24 mouse cellular contexts compared by ENCODE assay signal in the genomic region with DNA sequence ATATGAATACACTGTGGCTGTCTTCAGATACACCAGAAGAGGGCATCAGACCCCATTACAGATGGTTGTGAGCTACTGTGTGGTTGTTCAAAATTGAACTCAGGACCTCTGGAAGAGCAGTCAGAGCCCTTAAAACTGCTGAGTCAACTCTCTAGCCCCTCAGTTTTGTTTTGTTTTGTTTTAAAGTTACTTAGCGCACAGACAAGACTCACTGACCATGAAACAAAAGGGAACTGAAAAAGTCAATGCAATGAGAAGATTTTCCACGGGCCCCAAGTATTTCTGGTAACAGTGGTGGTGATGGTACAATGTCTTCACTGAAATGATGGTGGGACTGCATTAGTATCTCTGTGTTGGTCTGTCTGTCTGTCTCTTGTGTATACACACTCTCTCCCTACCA. TPM values are rescaled to one million over a fixed set of nuclear protein-coding genes. Genes with fewer than 3 reads are reported as not detected.
A peak's percentile ranks its signal among the peaks of the same experiment; 100 is the strongest.
DNase-seq lines count a peak whose midpoint lies in the region; TF ChIP-seq lines count a peak whose summit lies in the region.
"Had no signal": no experiment of that assay in that cellular context is flagged by ENCODE, and none has a peak within 500 bp of the region (broad histone marks: within the 10 kb centered on the region; RNA-seq: fewer than 3 reads in every experiment).

No protein-coding gene starts in this region.

- no peaks in the 10 kb centered on the region for H3K27me3 ChIP-seq in CH12.LX (replicated peaks)
- H3K27me3 ChIP-seq: embryonic facial prominence, embryonic 12.5 days; forebrain, embryonic 13.5 days; hindbrain, embryonic 15.5 days; liver, embryonic 13.5 days; lung, embryonic 15.5 days; midbrain, embryonic 13.5 days had no signal

- H3K27ac ChIP-seq in left cerebral cortex, adult 2 months: no peak overlapping the region
- H3K27ac ChIP-seq in CH12.LX (ENCODE audit: insufficient read depth, low read depth): peak overlapping the region; percentile 84
- peak overlapping the region; percentile 74 for H3K27ac ChIP-seq in macrophage
- H3K27ac ChIP-seq: embryonic facial prominence, embryonic 12.5 days; forebrain, embryonic 13.5 days; hindbrain, embryonic 15.5 days; limb, embryonic 10.5 days; liver, embryonic 13.5 days; lung, embryonic 15.5 days; midbrain, embryonic 13.5 days had no signal

- peak; percentile 26; the same call in 1 of the 2 replicates for TF ChIP-seq RAD21 in CH12.LX (IDR thresholded peaks at IDR 0.05; ENCODE audit: low read depth, low read length)

- peaks cover 3% of the 10 kb centered on the region for H3K9me3 ChIP-seq in CH12.LX (replicated peaks; ENCODE audit: low read length)
- H3K9me3 ChIP-seq: embryonic facial prominence, embryonic 12.5 days; forebrain, embryonic 13.5 days; hindbrain, embryonic 15.5 days; limb, embryonic 10.5 days; liver, embryonic 13.5 days; lung, embryonic 15.5 days had no signal

- peak; percentile 19 for TF ChIP-seq CTCF in left cerebral cortex, adult 2 months (IDR thresholded peaks at IDR 0.05)
- peak in 1 of 2 experiments; percentile 31; a peak in 2 of 4 replicates for TF ChIP-seq CTCF in CH12.LX (conservative IDR thresholded peaks at IDR 0.05 in 1 of 2, IDR thresholded peaks at IDR 0.05 in 1 of 2; ENCODE audit: low read depth in 2 of 2, low read length in 2 of 2)

- in situ Hi-C loops in CH12.LX (cut with MboI; ENCODE audit: low pct_ligation_motif_present, low pct_unique_long_range_greater_than_20kb, low sequenced_read_pairs): loop anchor here (5.0 kb wide), 1 partner anchor 46 kb away; a partner anchor contains a TSS

- H3K4me3 ChIP-seq in left cerebral cortex, adult 2 months: no peak overlapping the region
- H3K4me3 ChIP-seq in CH12.LX (replicated peaks in 1 of 3; ENCODE audit: low read depth in 2 of 3, low read length in 2 of 3, poor library complexity in 1 of 3) (no peak overlapping the region), macrophage (ENCODE audit: inconsistent target) (no peak overlapping the region)
- H3K4me3 ChIP-seq: embryonic facial prominence, embryonic 12.5 days; erythroblast, embryonic 14.5 days; forebrain, embryonic 13.5 days; hindbrain, embryonic 15.5 days; limb, embryonic 10.5 days; liver, embryonic 13.5 days; lung, embryonic 15.5 days; midbrain, embryonic 13.5 days; myocyte had no signal

- intact Hi-C loops in left cerebral cortex, adult 2 months (cut with DNase I): no loop called here
- intact Hi-C loops in left cerebral cortex, postnatal 4 days (cut with DNase I): no loop called here

- WGBS in macrophage (ENCODE audit: missing documents): 33% methylated on average over 2 of the region's 2 CpGs

- H3K4me1 ChIP-seq in CH12.LX (ENCODE audit: control insufficient read depth in 1 of 2, insufficient read depth in 2 of 2): peaks cover 18 to 42% of the 10 kb centered on the region in 2 experiments
- H3K4me1 ChIP-seq: embryonic facial prominence, embryonic 12.5 days; forebrain, embryonic 13.5 days; hindbrain, embryonic 15.5 days; limb, embryonic 10.5 days; lung, embryonic 15.5 days; midbrain, embryonic 13.5 days had no signal

- peak; percentile 97 for TF ChIP-seq EP300 in CH12.LX (IDR thresholded peaks at IDR 0.05; ENCODE audit: low read length)

- H3K9ac ChIP-seq in CH12.LX (ENCODE audit: insufficient read depth, low read depth): no peak overlapping the region
- H3K9ac ChIP-seq: embryonic facial prominence, embryonic 12.5 days; forebrain, embryonic 13.5 days; hindbrain, embryonic 15.5 days; liver, embryonic 13.5 days; lung, embryonic 15.5 days; midbrain, embryonic 13.5 days had no signal

- DNase-seq in left cerebral cortex, adult 2 months (ENCODE audit: extremely low spot score in 1 of 2, low spot score in 2 of 2): peak in 1 of 2 experiments; percentile 5
- no peak for DNase-seq in left cerebral cortex, postnatal 4 days
- DNase-seq in A20 (ENCODE audit: low read depth, low spot score) (peak; percentile 73), CH12.LX (ENCODE audit: extremely low read depth) (peak; percentile 90)
- DNase-seq in kidney, postnatal 10 days: no peak
- no peak for DNase-seq in retina, postnatal 1 day
- no peak for DNase-seq in spleen, adult 18-20 months
- DNase-seq: cerebellum, adult 8-10 months; gastrocnemius, postnatal 14 days; heart, postnatal 10 days; kidney, adult 11 months; liver, embryonic 13.5 days; lung, postnatal 4 days; right cerebral cortex, postnatal 4 days had no signal

- H3K36me3 ChIP-seq in CH12.LX (replicated peaks in 1 of 2; ENCODE audit: control insufficient read depth in 1 of 2, insufficient read depth in 1 of 2, low read length in 1 of 2) (peaks cover 0 to 7% of the 10 kb centered on the region in 2 experiments), macrophage (ENCODE audit: inconsistent target) (peaks cover 27% of the 10 kb centered on the region)
- H3K36me3 ChIP-seq: embryonic facial prominence, embryonic 12.5 days; hindbrain, embryonic 15.5 days; limb, embryonic 10.5 days; liver, embryonic 13.5 days; lung, embryonic 15.5 days; midbrain, embryonic 13.5 days had no signal

- H3K4me2 ChIP-seq in CH12.LX (ENCODE audit: insufficient read depth, low read depth, poor library complexity, severe bottlenecking): peak overlapping the region; percentile 94; the same call in 1 of the 2 replicates
- H3K4me2 ChIP-seq: embryonic facial prominence, embryonic 12.5 days; forebrain, embryonic 13.5 days; heart, embryonic 11.5 days; hindbrain, embryonic 15.5 days; liver, embryonic 13.5 days; lung, embryonic 15.5 days; midbrain, embryonic 13.5 days had no signal

- dilution Hi-C loops in CH12.LX (cut with MboI; ENCODE audit: extremely low pct_ligation_motif_present, extremely low pct_unique_long_range_greater_than_20kb, low sequenced_read_pairs): no loop called here

- TF ChIP-seq POLR2A in CH12.LX (IDR thresholded peaks at IDR 0.05; ENCODE audit: low read depth, low read length): no peak

- peaks cover 2% of the 10 kb centered on the region; the same call in 1 of the 2 replicates for H3K79me2 ChIP-seq in CH12.LX (replicated peaks; ENCODE audit: control insufficient read depth, extremely low read depth, insufficient read depth, poor library complexity, severe bottlenecking)
- H3K79me2 ChIP-seq in macrophage (ENCODE audit: inconsistent target): peaks cover 100% of the 10 kb centered on the region

TF ChIP-seq in CH12.LX, 34 proteins besides CTCF, POLR2A, EP300 and RAD21 (continues in another document):
- no peak for TF ChIP-seq HCFC1 (IDR thresholded peaks at IDR 0.05; ENCODE audit: low read depth, low read length)
- TF ChIP-seq GABPA (IDR thresholded peaks at IDR 0.05; ENCODE audit: insufficient replicate concordance, low read depth, low read length): no peak
- peak; percentile 100 for TF ChIP-seq MAFK (IDR thresholded peaks at IDR 0.05; ENCODE audit: insufficient replicate concordance, low read length)
- peak; percentile 35; the same call in 1 of the 2 replicates for TF ChIP-seq JUND (conservative IDR thresholded peaks at IDR 0.05; ENCODE audit: low read depth, low read length)
- no peak for TF ChIP-seq TBP (conservative IDR thresholded peaks at IDR 0.05; ENCODE audit: low read depth, low read length)
- no peak for TF ChIP-seq E2F4 (IDR thresholded peaks at IDR 0.05; ENCODE audit: insufficient replicate concordance, low read depth, low read length)
- TF ChIP-seq MYC (IDR thresholded peaks at IDR 0.05; ENCODE audit: low read depth, low read length): no peak; the same call in 1 of the 2 replicates
- no peak for TF ChIP-seq USF1 (IDR thresholded peaks at IDR 0.05; ENCODE audit: low read depth, low read length)
- TF ChIP-seq RCOR1 (conservative IDR thresholded peaks at IDR 0.05; ENCODE audit: low read depth, low read length): peak; percentile 60; the same call in 1 of the 2 replicates
- no peak for TF ChIP-seq MAX (IDR thresholded peaks at IDR 0.05; ENCODE audit: low read length)
- TF ChIP-seq POLR2AphosphoS2 (IDR thresholded peaks at IDR 0.05; ENCODE audit: low read depth, low read length): no peak
- no peak for TF ChIP-seq ELF1 (IDR thresholded peaks at IDR 0.05; ENCODE audit: low read depth, low read length)
- no peak for TF ChIP-seq UBTF (IDR thresholded peaks at IDR 0.05; ENCODE audit: low read depth, low read length)
- TF ChIP-seq USF2 (conservative IDR thresholded peaks at IDR 0.05; ENCODE audit: low read depth, low read length): no peak
- TF ChIP-seq PAX5 (IDR thresholded peaks at IDR 0.05; ENCODE audit: low read length): no peak
- TF ChIP-seq ETS1 (conservative IDR thresholded peaks at IDR 0.05; ENCODE audit: low read depth, low read length): peak; percentile 91
- TF ChIP-seq NELFE (IDR thresholded peaks at IDR 0.05; ENCODE audit: low read depth, low read length): no peak
- 0 out of 2 replicates have a peak, but pooled peaks have one; percentile 47 for TF ChIP-seq MXI1 (IDR thresholded peaks at IDR 0.05; ENCODE audit: low read depth, low read length)
- peak; percentile 58; the same call in 1 of the 2 replicates for TF ChIP-seq TCF12 (IDR thresholded peaks at IDR 0.05; ENCODE audit: low read depth, low read length)
- no peak for TF ChIP-seq CHD1 (IDR thresholded peaks at IDR 0.05; ENCODE audit: low read depth, low read length)
- TF ChIP-seq ZNF384 (IDR thresholded peaks at IDR 0.05; ENCODE audit: low read depth, low read length): no peak

RNA-seq across cellular contexts. Expression of a gene that starts 43.4 kb away (rescaled TPM):
- total RNA-seq in left cerebral cortex, adult 2 months (2021): 100 to 1,000 TPM; 298 to 305 TPM
- 100 to 1,000 TPM; 116 to 117 TPM for total RNA-seq in left cerebral cortex, postnatal 4 days (2021)
- total RNA-seq in CH12.LX (2012; rRNA removed) (43.6 and 45.5 TPM in 2 replicates), CH12.LX (2014; rRNA removed) (51.5 and 51.9 TPM in 2 replicates)
- polyA plus RNA-seq in CH12.LX (2012; ENCODE audit: insufficient read length, low read depth) (45.7 and 51.3 TPM in 2 replicates), macrophage (2018) (442 to 584 TPM (median 504 TPM) in 3 replicates)
- 100 to 1,000 TPM in 17 of 26 experiments, 10 to 100 TPM in 9; 15.2 to 321 (median 197) TPM for total RNA-seq in macrophage (2018; cell fraction: chromatin; rRNA removed)
- 100 to 1,000 TPM; 295 to 570 (median 393) TPM for total RNA-seq in macrophage (2018; cell fraction: cytosol; rRNA removed)
- 100 to 1,000 TPM in 25 of 26 experiments, 10 to 100 TPM in 1; 61.2 to 444 (median 322) TPM for total RNA-seq in macrophage (2018; cell fraction: nucleus; rRNA removed)

RNA-seq across cellular contexts. Expression of a gene that starts 44.1 kb away (rescaled TPM):
- total RNA-seq in left cerebral cortex, adult 2 months (2021): 1 to 10 TPM in 1 of 2 experiments, under 1 TPM in 1; 0.65 to 1.6 TPM
- total RNA-seq in left cerebral cortex, postnatal 4 days (2021): 1 to 10 TPM; 7.2 to 8.9 TPM
- total RNA-seq in CH12.LX (2012; rRNA removed): 41.4 and 47.1 TPM in 2 replicates
- 65.9 and 81.4 TPM in 2 replicates for total RNA-seq in CH12.LX (2014; rRNA removed)
- 68.4 and 76.7 TPM in 2 replicates for polyA plus RNA-seq in CH12.LX (2012; ENCODE audit: insufficient read length, low read depth)
- 10 to 100 TPM in 1 of 26 experiments, 1 to 10 TPM in 21, under 1 TPM in 3, not detected in 1; 0.92 to 13.1 (median 3.5) TPM for total RNA-seq in macrophage (2018; cell fraction: chromatin; rRNA removed)
- 1 to 10 TPM; 1.7 to 8.0 (median 3.7) TPM for total RNA-seq in macrophage (2018; cell fraction: cytosol; rRNA removed)
- total RNA-seq in macrophage (2018; cell fraction: nucleus; rRNA removed): 10 to 100 TPM in 2 of 26 experiments, 1 to 10 TPM in 22, not detected in 2; 1.5 to 16.8 (median 3.8) TPM
- 3.2 to 23.6 TPM (median 7.0 TPM) in 3 replicates for polyA plus RNA-seq in macrophage (2018)

Comparison
In these comparisons a context has a peak if more than half of its experiments do, and no peak if none do; other contexts are left out.
1. DNase-seq: peak in A20 (single experiment) and CH12.LX (single experiment); none in left cerebral cortex, postnatal 4 days (single experiment), kidney, postnatal 10 days (single experiment), retina, postnatal 1 day (single experiment) and spleen, adult 18-20 months (0 of 2).
2. RNA of a gene that starts 44.1 kb away (total RNA-seq): 41.4 to 81.4 TPM in CH12.LX; 7.2 to 8.9 TPM in left cerebral cortex, postnatal 4 days and 0.65 to 1.6 TPM in left cerebral cortex, adult 2 months; every median in the first group is over 4 times any median in the second.